Mouse (Mus musculus): ENCODE data around the gene Tubb2b. TPM values are rescaled to one million over a fixed set of nuclear protein-coding genes. Genes with fewer than 3 reads are reported as not detected.

Tubb2b gene
- polyA plus RNA-seq, 1 experiment from 2014 or later: 36.7 TPM

DNA sequence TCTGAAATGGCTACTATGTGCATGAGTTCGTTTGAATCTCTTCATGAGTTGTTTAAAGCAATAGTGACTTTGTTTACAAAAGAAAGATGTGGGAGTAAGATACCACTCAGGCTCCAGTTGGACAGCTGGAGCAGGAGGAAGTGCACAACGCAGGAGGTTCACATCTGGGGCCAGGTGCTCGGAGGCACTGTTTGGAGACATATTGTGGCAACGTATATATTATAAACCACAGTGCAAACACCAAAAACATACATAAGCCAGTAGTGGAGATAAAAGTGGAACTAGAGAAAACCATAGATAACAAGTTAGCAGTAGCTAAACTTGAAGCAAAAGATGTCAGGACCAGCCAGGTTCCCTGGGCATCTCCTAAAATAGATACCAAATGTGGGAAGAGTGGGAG is 10.9 kb downstream of the Tubb2b start:
- 63% methylated on average over 4 of the region's 4 CpGs for WGBS
- ATAC-seq (ENCODE audit: extremely low read depth, insufficient number of reproducible peaks, low FRiP score, low TSS enrichment): no peak
- Histone ChIP-seq H3K27ac (replicated peaks) (no peak overlapping the region), H3K4me2 (no peak overlapping the region), H3K36me3 (no peaks in the 10 kb centered on the region), H3K4me3 (no peak overlapping the region), H3K4me1 (peaks cover 6% of the 10 kb centered on the region), H3K9ac (no peak overlapping the region), H3K27me3 (replicated peaks) (no peaks in the 10 kb centered on the region), H3K9me3 (no peaks in the 10 kb centered on the region)

DNA sequence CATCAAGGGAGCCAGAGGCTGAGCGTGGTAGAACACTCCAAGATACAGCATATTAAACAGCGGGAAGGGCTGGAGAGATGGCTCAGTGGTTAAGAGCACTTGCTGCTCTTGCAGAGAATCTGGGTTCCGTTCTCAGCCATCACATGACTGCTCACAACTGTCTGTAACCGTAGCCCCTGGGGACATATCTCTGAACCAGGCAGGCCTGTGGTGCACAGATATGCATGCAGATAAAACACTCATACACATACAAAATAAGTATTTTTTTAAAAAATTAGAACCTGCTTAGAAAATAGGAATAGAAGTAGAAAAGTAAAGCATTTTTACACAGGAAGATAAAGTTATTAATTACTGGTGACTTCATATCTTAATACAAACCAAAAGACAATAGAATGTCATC is 11.4 kb downstream of the Tubb2b start:
- Histone ChIP-seq H3K4me2 (no peak overlapping the region), H3K4me1 (peaks cover 6% of the 10 kb centered on the region), H3K4me3 (no peak overlapping the region), H3K9ac (no peak overlapping the region), H3K27me3 (replicated peaks) (no peaks in the 10 kb centered on the region), H3K9me3 (no peaks in the 10 kb centered on the region), H3K36me3 (no peaks in the 10 kb centered on the region), H3K27ac (replicated peaks) (no peak overlapping the region)
- 51% methylated on average over 4 of the region's 4 CpGs for WGBS
- no peak for ATAC-seq (ENCODE audit: extremely low read depth, insufficient number of reproducible peaks, low FRiP score, low TSS enrichment)

DNA sequence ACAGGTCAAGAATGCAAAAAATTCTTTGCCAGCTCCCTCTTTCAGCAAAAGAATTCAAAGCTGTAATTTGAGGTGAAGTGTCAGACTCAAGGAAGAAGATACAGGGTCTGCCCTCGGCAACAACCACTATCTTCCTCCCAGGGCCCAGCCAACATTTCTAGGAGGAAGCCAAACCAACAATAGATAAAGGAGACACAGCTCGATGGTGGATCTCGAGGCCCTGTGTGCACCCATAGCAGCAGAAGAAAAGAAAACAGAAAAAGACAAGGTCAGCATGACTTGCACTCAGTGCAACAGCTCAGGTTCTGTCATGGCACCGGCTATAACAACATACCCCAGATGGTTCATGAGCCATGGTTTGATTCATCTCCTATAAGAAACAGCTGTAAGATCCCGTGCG is 13.8 kb downstream of the Tubb2b start:
- Histone ChIP-seq H3K9ac (no peak overlapping the region), H3K36me3 (no peaks in the 10 kb centered on the region), H3K4me1 (peaks cover 6% of the 10 kb centered on the region), H3K9me3 (no peaks in the 10 kb centered on the region), H3K4me3 (no peak overlapping the region), H3K27ac (replicated peaks) (no peak overlapping the region), H3K27me3 (replicated peaks) (no peaks in the 10 kb centered on the region), H3K4me2 (no peak overlapping the region)
- WGBS: 58% methylated on average over 6 of the region's 6 CpGs
- ATAC-seq (ENCODE audit: extremely low read depth, insufficient number of reproducible peaks, low FRiP score, low TSS enrichment): no peak

DNA sequence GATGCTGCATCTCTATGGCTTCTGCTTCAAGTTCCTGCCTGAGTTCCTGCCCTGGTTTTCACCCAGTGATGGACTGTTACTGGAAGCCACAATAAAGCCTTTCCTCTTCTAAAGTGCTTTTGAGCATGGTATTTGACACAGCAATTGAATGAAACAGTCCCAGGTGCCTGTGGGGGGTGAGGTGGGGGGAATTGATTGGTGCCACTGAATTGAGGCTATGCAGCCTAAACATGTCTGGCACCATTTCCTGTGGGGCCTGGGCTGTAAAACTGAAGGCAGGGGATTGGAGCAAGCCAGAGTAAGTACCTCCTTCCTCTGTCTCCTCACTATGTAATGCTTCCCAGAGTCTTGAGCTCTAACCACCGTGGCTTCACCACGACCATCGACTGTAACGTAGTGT is 15.6 kb downstream of the Tubb2b start:
- H3K4me3 ChIP-seq: no peak overlapping the region
- H3K9ac ChIP-seq: no peak overlapping the region
- H3K36me3 ChIP-seq: no peaks in the 10 kb centered on the region
- no peaks in the 10 kb centered on the region for H3K9me3 ChIP-seq
- no peak overlapping the region for H3K4me2 ChIP-seq
- no peaks in the 10 kb centered on the region for H3K27me3 ChIP-seq (replicated peaks)
- WGBS: 88% methylated on average over 4 of the region's 4 CpGs
- H3K27ac ChIP-seq (replicated peaks): no peak overlapping the region
- H3K4me1 ChIP-seq: peaks cover 6% of the 10 kb centered on the region
- no peak for ATAC-seq (ENCODE audit: extremely low read depth, insufficient number of reproducible peaks, low FRiP score, low TSS enrichment)

DNA sequence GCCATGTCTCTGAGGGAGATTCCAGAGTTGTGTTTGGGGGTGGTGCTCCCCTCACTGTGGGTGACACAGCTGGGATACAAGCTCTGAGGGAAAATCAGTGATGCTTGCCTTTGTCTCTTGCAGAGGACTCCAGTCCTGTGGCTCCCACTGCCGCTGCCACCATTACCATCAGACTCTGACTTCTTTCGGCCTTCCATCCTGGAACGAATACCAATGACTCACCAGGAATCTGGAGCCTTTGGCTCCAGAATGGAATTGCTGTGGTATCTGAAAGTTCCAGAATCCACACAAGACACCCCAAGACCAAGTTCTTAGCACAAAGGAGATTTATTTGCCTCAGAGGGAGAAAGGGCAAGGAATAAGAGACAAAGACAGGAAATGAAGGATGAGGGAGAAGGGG is 17.2 kb downstream of the Tubb2b start:
- H3K4me3 ChIP-seq: no peak overlapping the region
- H3K27ac ChIP-seq (replicated peaks): no peak overlapping the region
- no peaks in the 10 kb centered on the region for H3K4me1 ChIP-seq
- H3K9ac ChIP-seq: no peak overlapping the region
- H3K36me3 ChIP-seq: no peaks in the 10 kb centered on the region
- H3K27me3 ChIP-seq (replicated peaks): no peaks in the 10 kb centered on the region
- H3K4me2 ChIP-seq: no peak overlapping the region
- 71% methylated on average over 3 of the region's 3 CpGs for WGBS
- no peak for ATAC-seq (ENCODE audit: extremely low read depth, insufficient number of reproducible peaks, low FRiP score, low TSS enrichment)
- H3K9me3 ChIP-seq: no peaks in the 10 kb centered on the region

DNA sequence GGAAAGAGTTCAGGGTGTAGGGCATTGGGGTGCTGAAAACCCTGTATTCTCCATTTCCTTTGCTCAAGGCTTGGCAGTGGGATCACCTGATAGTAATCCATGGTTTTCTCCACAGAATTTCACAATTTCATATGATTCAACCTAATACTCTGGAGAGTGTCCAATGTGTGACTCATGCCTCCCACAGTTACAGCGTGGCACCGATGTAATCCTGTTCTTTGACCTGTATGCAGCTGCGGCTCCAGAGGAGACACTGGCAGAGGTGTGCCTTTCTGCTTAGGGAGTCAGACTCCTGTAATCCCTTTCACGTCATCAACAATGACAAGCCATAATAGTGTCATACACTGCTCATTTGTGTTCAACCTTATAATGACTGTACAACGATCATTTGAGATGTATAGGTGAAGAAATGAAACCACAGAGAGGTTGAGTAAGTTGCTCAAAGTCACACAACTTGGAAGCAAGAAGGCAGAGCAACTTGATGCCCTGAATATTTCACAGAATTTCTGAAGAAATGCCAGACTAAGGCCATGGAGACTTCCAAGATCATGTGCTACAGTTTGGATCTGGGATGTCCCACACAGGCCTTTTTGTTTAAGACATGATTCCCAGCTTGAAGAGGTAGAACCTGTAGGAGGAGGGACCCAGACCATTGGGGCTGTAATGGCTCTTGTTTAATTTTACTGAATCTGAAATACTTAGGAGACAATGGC is 17.7 kb downstream of the Tubb2b start:
- Histone ChIP-seq H3K4me3 (no peak overlapping the region), H3K9ac (no peak overlapping the region), H3K4me1 (no peaks in the 10 kb centered on the region), H3K4me2 (no peak overlapping the region), H3K27me3 (replicated peaks) (no peaks in the 10 kb centered on the region), H3K27ac (replicated peaks) (no peak overlapping the region), H3K36me3 (no peaks in the 10 kb centered on the region), H3K9me3 (no peaks in the 10 kb centered on the region)
- no peak for ATAC-seq (ENCODE audit: extremely low read depth, insufficient number of reproducible peaks, low FRiP score, low TSS enrichment)
- 67% methylated on average over 5 of the region's 5 CpGs for WGBS

DNA sequence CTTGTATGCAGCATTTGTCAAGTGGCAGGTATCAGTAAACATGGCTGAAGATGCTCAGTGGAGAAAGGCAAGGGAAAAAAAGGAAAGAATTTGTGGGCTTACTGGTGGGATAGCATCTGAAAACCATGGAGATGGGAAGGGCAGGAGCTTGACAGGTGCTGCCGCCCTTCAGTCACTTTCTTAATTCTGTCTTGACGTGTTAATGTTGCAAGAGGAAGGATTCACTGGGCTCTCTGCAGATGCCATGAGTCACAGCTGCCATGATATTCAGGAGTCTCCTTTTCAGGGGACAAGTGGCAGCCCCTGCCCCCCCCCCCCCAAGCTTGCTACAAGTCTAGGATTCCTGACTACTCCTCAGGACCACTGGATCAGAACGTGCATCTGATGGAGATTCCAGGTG is 18.4 kb downstream of the Tubb2b start:
- no peaks in the 10 kb centered on the region for H3K9me3 ChIP-seq
- no peak overlapping the region for H3K27ac ChIP-seq (replicated peaks)
- H3K36me3 ChIP-seq: no peaks in the 10 kb centered on the region
- no peaks in the 10 kb centered on the region for H3K27me3 ChIP-seq (replicated peaks)
- H3K9ac ChIP-seq: no peak overlapping the region
- peaks cover 5% of the 10 kb centered on the region for H3K4me1 ChIP-seq
- H3K4me3 ChIP-seq: no peak overlapping the region
- ATAC-seq (ENCODE audit: extremely low read depth, insufficient number of reproducible peaks, low FRiP score, low TSS enrichment): no peak
- 82% methylated on average over 3 of the region's 3 CpGs for WGBS
- H3K4me2 ChIP-seq: no peak overlapping the region

DNA sequence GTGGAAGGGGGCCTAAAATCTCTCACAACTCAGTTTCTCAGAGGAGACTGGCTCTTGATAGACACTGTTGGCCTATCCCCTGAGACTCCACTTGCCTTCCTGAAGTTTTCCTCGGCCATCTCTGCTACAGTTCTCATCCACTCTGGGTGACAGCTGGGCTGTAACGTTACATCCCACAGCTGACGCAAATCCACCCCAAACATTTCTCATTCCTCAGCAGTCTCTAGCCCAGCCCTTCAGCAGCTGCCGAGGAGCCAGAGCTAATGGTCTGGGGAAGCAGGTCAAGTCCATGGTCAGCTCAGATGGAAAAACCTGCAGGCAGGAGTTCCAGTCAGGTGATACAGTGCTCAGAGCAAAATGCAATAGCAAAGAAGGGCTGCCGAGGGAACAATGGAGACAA is 19.2 kb downstream of the Tubb2b start:
- H3K27ac ChIP-seq (replicated peaks): no peak overlapping the region
- H3K4me1 ChIP-seq: peaks cover 13% of the 10 kb centered on the region
- no peaks in the 10 kb centered on the region for H3K36me3 ChIP-seq
- WGBS: 56% methylated on average over 5 of the region's 5 CpGs
- no peak overlapping the region for H3K9ac ChIP-seq
- H3K9me3 ChIP-seq: no peaks in the 10 kb centered on the region
- no peak overlapping the region for H3K4me3 ChIP-seq
- no peak overlapping the region for H3K4me2 ChIP-seq
- ATAC-seq (ENCODE audit: extremely low read depth, insufficient number of reproducible peaks, low FRiP score, low TSS enrichment): no peak
- no peaks in the 10 kb centered on the region for H3K27me3 ChIP-seq (replicated peaks)

DNA sequence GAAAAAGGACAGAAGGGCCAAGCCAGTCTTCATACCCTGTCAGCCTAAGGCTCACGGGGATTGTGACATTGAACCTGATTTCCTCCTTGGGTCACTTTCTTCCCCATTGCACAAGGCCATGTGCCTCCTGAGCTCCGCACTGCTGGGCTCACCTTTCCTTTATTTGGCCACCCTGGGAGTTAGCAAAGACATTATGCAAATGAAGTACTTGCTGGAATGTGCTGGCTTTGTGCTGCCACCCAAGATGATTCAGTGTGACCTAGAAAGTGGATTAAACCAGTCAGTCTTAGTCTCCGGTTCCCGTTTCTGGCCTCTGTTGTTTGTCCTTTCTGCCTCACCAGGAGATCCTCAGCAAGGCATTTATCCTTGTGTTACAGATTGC is 20.6 kb downstream of the Tubb2b start:
- Histone ChIP-seq H3K9ac (no peak overlapping the region), H3K4me1 (peaks cover 18% of the 10 kb centered on the region), H3K4me2 (no peak overlapping the region), H3K4me3 (no peak overlapping the region), H3K36me3 (no peaks in the 10 kb centered on the region), H3K27ac (replicated peaks) (no peak overlapping the region), H3K27me3 (replicated peaks) (no peaks in the 10 kb centered on the region), H3K9me3 (no peaks in the 10 kb centered on the region)
- no peak for ATAC-seq (ENCODE audit: extremely low read depth, insufficient number of reproducible peaks, low FRiP score, low TSS enrichment)
- WGBS: 56% methylated on average over 4 of the region's 4 CpGs

DNA sequence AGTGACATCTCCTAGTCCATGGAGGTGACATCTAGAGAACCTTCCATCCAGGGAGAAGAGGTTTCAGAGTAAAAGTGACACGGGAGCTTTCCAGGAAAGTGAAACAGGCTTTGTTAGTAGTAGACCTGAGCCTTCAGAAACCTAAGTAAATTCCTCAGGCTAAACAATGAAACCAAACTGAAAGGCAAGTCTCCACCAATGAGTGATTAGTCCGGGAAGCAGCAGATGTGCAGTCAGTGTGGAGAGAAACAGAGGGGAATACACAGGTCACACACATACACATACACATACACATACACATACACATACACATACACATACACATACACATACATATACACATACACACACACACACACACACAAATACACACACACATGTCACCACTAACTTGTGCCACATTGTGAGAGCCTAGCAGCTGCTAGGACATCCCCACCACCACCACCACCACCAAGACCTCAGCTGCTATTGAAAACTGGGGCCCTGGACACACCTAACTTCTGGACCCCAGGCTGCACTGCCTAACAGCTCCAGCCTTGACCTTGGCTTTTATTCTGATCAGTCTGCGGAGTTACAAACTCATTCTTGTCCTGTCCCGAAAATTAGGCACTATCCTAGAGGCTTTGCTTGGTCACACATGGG is 21.1 kb downstream of the Tubb2b start:
- ATAC-seq (ENCODE audit: extremely low read depth, insufficient number of reproducible peaks, low FRiP score, low TSS enrichment): no peak
- no peak overlapping the region for H3K4me2 ChIP-seq
- H3K27me3 ChIP-seq (replicated peaks): no peaks in the 10 kb centered on the region
- H3K36me3 ChIP-seq: no peaks in the 10 kb centered on the region
- H3K4me1 ChIP-seq: peaks cover 18% of the 10 kb centered on the region
- H3K27ac ChIP-seq (replicated peaks): no peak overlapping the region
- no peak overlapping the region for H3K9ac ChIP-seq
- H3K9me3 ChIP-seq: no peaks in the 10 kb centered on the region
- WGBS: 69% methylated on average over 4 of the region's 4 CpGs
- no peak overlapping the region for H3K4me3 ChIP-seq

DNA sequence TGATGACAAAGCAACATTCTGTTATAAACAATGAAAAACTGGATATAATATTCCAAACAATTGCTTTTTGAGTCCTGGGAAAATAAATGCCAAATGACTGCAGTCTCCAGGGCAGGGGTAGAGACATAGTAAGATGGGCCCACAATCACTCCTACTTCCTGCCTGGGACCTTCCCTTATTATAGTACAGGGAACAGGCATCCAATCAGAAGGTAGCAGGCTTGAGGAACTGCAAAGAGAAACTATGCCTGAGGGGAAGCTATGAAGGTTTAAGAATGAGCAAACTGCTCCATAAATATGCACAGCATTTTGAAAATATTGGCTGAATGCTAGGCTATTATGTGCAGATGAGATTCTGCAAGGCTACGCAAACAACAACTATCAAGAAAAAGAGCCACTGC is 23.3 kb downstream of the Tubb2b start:
- Histone ChIP-seq H3K9me3 (no peaks in the 10 kb centered on the region), H3K27me3 (replicated peaks) (no peaks in the 10 kb centered on the region), H3K4me3 (no peak overlapping the region), H3K27ac (replicated peaks) (no peak overlapping the region), H3K4me2 (no peak overlapping the region), H3K9ac (no peak overlapping the region), H3K36me3 (no peaks in the 10 kb centered on the region), H3K4me1 (peaks cover 18% of the 10 kb centered on the region)
- WGBS: 85% methylated on average over 1 of the region's 1 CpGs
- ATAC-seq (ENCODE audit: extremely low read depth, insufficient number of reproducible peaks, low FRiP score, low TSS enrichment): no peak

DNA sequence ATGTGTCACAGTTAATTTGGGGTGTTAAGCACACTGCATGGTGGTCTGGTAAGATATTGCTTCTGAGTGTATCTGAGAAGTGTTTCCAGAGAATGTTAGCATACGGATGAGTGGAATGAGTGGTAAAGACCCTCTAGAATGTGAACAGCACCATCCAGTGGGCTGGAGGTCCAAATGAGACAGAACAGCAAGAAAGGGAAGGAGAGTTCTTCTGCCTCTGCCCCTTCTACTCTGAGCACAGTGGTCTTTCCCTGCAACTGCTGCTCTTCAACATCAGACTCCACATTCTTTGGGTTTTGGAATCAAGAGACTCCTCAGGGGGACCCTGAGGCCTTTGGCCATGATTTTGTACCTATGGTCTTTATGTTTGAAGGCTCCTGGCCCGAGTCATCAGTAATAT is 24.0 kb downstream of the Tubb2b start:
- Histone ChIP-seq H3K36me3 (no peaks in the 10 kb centered on the region), H3K27ac (replicated peaks) (no peak overlapping the region), H3K27me3 (replicated peaks) (no peaks in the 10 kb centered on the region), H3K9ac (no peak overlapping the region), H3K9me3 (no peaks in the 10 kb centered on the region), H3K4me3 (no peak overlapping the region), H3K4me1 (peaks cover 18% of the 10 kb centered on the region), H3K4me2 (no peak overlapping the region)
- ATAC-seq (ENCODE audit: extremely low read depth, insufficient number of reproducible peaks, low FRiP score, low TSS enrichment): no peak
- WGBS: 77% methylated on average over 2 of the region's 2 CpGs

All from heart, embryonic 13.5 days (tissue).